Comparison of ENCODE assay signal across 8 mouse cellular contexts in genomic region chr8:70302901-70303300, GRCm38 (mm10). TPM values are rescaled to one million over a fixed set of nuclear protein-coding genes. Genes with fewer than 3 reads are reported as not detected.
A peak's percentile ranks its signal among the peaks of the same experiment; 100 is the strongest.
DNase-seq lines count a peak whose midpoint lies in the region; ATAC-seq and TF ChIP-seq lines count a peak whose summit lies in the region.

No protein-coding gene starts in this region.

- H3K9me3 ChIP-seq in heart, embryonic 10.5 days, result no peaks in the 10 kb centered on the region
- no peaks in the 10 kb centered on the region for H3K9me3 ChIP-seq in CH12.LX (replicated peaks; ENCODE audit: low read length)
- no peaks in the 10 kb centered on the region for H3K9me3 ChIP-seq in forebrain, embryonic 15.5 days
- H3K9me3 ChIP-seq in liver, embryonic 16.5 days (replicated peaks; ENCODE audit: control insufficient read depth, low read length), result no peaks in the 10 kb centered on the region

- WGBS in heart, embryonic 10.5 days, result 2% methylated on average over 16 of the region's 16 CpGs
- WGBS in forebrain, embryonic 15.5 days, result 5% methylated on average over 16 of the region's 16 CpGs
- WGBS in liver, embryonic 16.5 days (ENCODE audit: insufficient replicate concordance), result 3% methylated on average over 16 of the region's 16 CpGs

- peak overlapping the region; percentile 87 for H3K9ac ChIP-seq in CH12.LX (ENCODE audit: insufficient read depth, low read depth)
- H3K9ac ChIP-seq in forebrain, embryonic 15.5 days (replicated peaks), result peak overlapping the region; percentile 68
- peak overlapping the region; percentile 76 for H3K9ac ChIP-seq in liver, embryonic 16.5 days (ENCODE audit: low read depth, low read length)

- DNase-seq in heart, embryonic 10.5 days (ENCODE audit: low spot score), result peak; percentile 72
- no peak for DNase-seq in heart, adult 8-10 months (ENCODE audit: low spot score)
- DNase-seq in CH12.LX (ENCODE audit: extremely low read depth), result no peak
- DNase-seq in cerebellum, adult 11-12 months, result no peak
- no peak for DNase-seq in B cell, adult 2 months

- H3K4me3 ChIP-seq in heart, embryonic 10.5 days, result peak overlapping the region; percentile 89
- H3K4me3 ChIP-seq in CH12.LX (replicated peaks in 1 of 3; ENCODE audit: low read depth in 2 of 3, low read length in 2 of 3, poor library complexity in 1 of 3), result peak overlapping the region; percentile 75 to 99 (median 95)
- peak overlapping the region; percentile 81 for H3K4me3 ChIP-seq in forebrain, embryonic 15.5 days
- peak overlapping the region; percentile 89 for H3K4me3 ChIP-seq in liver, embryonic 16.5 days (ENCODE audit: low read depth, low read length)

- H3K27me3 ChIP-seq in heart, embryonic 10.5 days (ENCODE audit: insufficient read depth, poor library complexity, severe bottlenecking), result no peaks in the 10 kb centered on the region
- no peaks in the 10 kb centered on the region for H3K27me3 ChIP-seq in CH12.LX (replicated peaks)
- H3K27me3 ChIP-seq in forebrain, embryonic 15.5 days, result no peaks in the 10 kb centered on the region
- H3K27me3 ChIP-seq in liver, embryonic 16.5 days (ENCODE audit: control insufficient read depth, insufficient read depth, low read depth, low read length), result no peaks in the 10 kb centered on the region

- in situ Hi-C loops in CH12.LX (cut with MboI; ENCODE audit: low pct_ligation_motif_present, low pct_unique_long_range_greater_than_20kb, low sequenced_read_pairs), result no loop called here

- TF ChIP-seq POLR2A in CH12.LX (IDR thresholded peaks at IDR 0.05; ENCODE audit: low read depth, low read length), result no peak

- peaks cover 44% of the 10 kb centered on the region for H3K79me2 ChIP-seq in CH12.LX (replicated peaks; ENCODE audit: control insufficient read depth, extremely low read depth, insufficient read depth, poor library complexity, severe bottlenecking)

- TF ChIP-seq CTCF in CH12.LX (conservative IDR thresholded peaks at IDR 0.05 in 1 of 2, IDR thresholded peaks at IDR 0.05 in 1 of 2; ENCODE audit: low read depth in 2 of 2, low read length in 2 of 2), result no peak

- ATAC-seq in forebrain, embryonic 15.5 days (replicated peaks), result peak; percentile 51
- peak; percentile 4; the same call in 1 of the 2 replicates for ATAC-seq in liver, embryonic 16.5 days (ENCODE audit: low read depth)
- ATAC-seq in inflammation-experienced regulatory T-cells, adult 6 months, result no peak

- H3K36me3 ChIP-seq in heart, embryonic 10.5 days, result peaks cover 59% of the 10 kb centered on the region
- H3K36me3 ChIP-seq in CH12.LX (replicated peaks in 1 of 2; ENCODE audit: control insufficient read depth in 1 of 2, insufficient read depth in 1 of 2, low read length in 1 of 2), result peaks cover 43 to 68% of the 10 kb centered on the region in 2 experiments
- H3K36me3 ChIP-seq in forebrain, embryonic 15.5 days, result peaks cover 40% of the 10 kb centered on the region
- peaks cover 19% of the 10 kb centered on the region for H3K36me3 ChIP-seq in liver, embryonic 16.5 days (ENCODE audit: control insufficient read depth, insufficient read depth)

- H3K27ac ChIP-seq in heart, embryonic 10.5 days, result peak overlapping the region; percentile 93
- peak overlapping the region; percentile 25; the same call in 1 of the 2 replicates for H3K27ac ChIP-seq in CH12.LX (ENCODE audit: insufficient read depth, low read depth)
- H3K27ac ChIP-seq in forebrain, embryonic 15.5 days (replicated peaks), result peak overlapping the region; percentile 74
- H3K27ac ChIP-seq in liver, embryonic 16.5 days (ENCODE audit: low read length), result peak overlapping the region; percentile 77

- H3K4me2 ChIP-seq in CH12.LX (ENCODE audit: insufficient read depth, low read depth, poor library complexity, severe bottlenecking), result peak overlapping the region; percentile 91
- H3K4me2 ChIP-seq in forebrain, embryonic 15.5 days (replicated peaks), result peak overlapping the region; percentile 91
- peak overlapping the region; percentile 92 for H3K4me2 ChIP-seq in liver, embryonic 16.5 days (ENCODE audit: low read depth, low read length)

- peaks cover 25% of the 10 kb centered on the region for H3K4me1 ChIP-seq in heart, embryonic 10.5 days
- H3K4me1 ChIP-seq in CH12.LX (ENCODE audit: control insufficient read depth in 1 of 2, insufficient read depth in 2 of 2), result peaks cover 12 to 31% of the 10 kb centered on the region in 2 experiments
- peaks cover 28% of the 10 kb centered on the region for H3K4me1 ChIP-seq in forebrain, embryonic 15.5 days
- H3K4me1 ChIP-seq in liver, embryonic 16.5 days (ENCODE audit: control insufficient read depth, low read depth, low read length), result peaks cover 18% of the 10 kb centered on the region

- TF ChIP-seq RAD21 in CH12.LX (IDR thresholded peaks at IDR 0.05; ENCODE audit: low read depth, low read length), result no peak

- dilution Hi-C loops in CH12.LX (cut with MboI; ENCODE audit: extremely low pct_ligation_motif_present, extremely low pct_unique_long_range_greater_than_20kb, low sequenced_read_pairs), result no loop called here

- no peak for TF ChIP-seq EP300 in CH12.LX (IDR thresholded peaks at IDR 0.05; ENCODE audit: low read length)

TF ChIP-seq in CH12.LX, 34 proteins besides CTCF, POLR2A, EP300 and RAD21:
- TF ChIP-seq MAFK (IDR thresholded peaks at IDR 0.05; ENCODE audit: insufficient replicate concordance, low read length) (no peak), ZMIZ1 (IDR thresholded peaks at IDR 0.05; ENCODE audit: low read depth, low read length) (0 out of 2 replicates have a peak, but pooled peaks have one; percentile 1)

RNA-seq across cellular contexts. Expression of gene Cope, which starts 0.6 kb away (rescaled TPM):
- polyA plus RNA-seq in heart, embryonic 10.5 days (2016; fragmentation: Nextera tagmentation; extraction: Ambion mirVana), result 379 and 398 TPM in 2 replicates
- total RNA-seq in heart, adult 8-10 months (2022), result 100 to 1,000 TPM; 148 to 165 (median 161) TPM
- total RNA-seq in CH12.LX (2012; rRNA removed) (204 and 243 TPM in 2 replicates), CH12.LX (2014; rRNA removed) (134 and 139 TPM in 2 replicates)
- polyA plus RNA-seq in CH12.LX (2012; ENCODE audit: insufficient read length, low read depth), result 148 and 191 TPM in 2 replicates
- polyA plus RNA-seq in forebrain, embryonic 15.5 days (2015; fragmentation: Nextera tagmentation; extraction: Ambion mirVana), result 266 and 271 TPM in 2 replicates
- 195 and 209 TPM in 2 replicates for polyA plus RNA-seq in liver, embryonic 16.5 days (2015; fragmentation: Nextera tagmentation; extraction: Ambion mirVana)
- 100 to 1,000 TPM; 303 to 304 (median 304) TPM for polyA plus RNA-seq in inflammation-experienced regulatory T-cells, adult 6 months (2017; shearing (Covaris generic))

RNA-seq across cellular contexts. Expression of gene Ddx49, which starts 0.6 kb away (rescaled TPM):
- polyA plus RNA-seq in heart, embryonic 10.5 days (2016; fragmentation: Nextera tagmentation; extraction: Ambion mirVana), result 40.5 and 47.5 TPM in 2 replicates
- 10 to 100 TPM; 26.0 to 34.5 (median 31.9) TPM for total RNA-seq in heart, adult 8-10 months (2022)
- total RNA-seq in CH12.LX (2012; rRNA removed) (76.6 and 77.3 TPM in 2 replicates), CH12.LX (2014; rRNA removed) (58.9 and 64.9 TPM in 2 replicates)
- polyA plus RNA-seq in CH12.LX (2012; ENCODE audit: insufficient read length, low read depth), result 98.4 and 129 TPM in 2 replicates
- 52.2 and 53.8 TPM in 2 replicates for polyA plus RNA-seq in forebrain, embryonic 15.5 days (2015; fragmentation: Nextera tagmentation; extraction: Ambion mirVana)
- polyA plus RNA-seq in liver, embryonic 16.5 days (2015; fragmentation: Nextera tagmentation; extraction: Ambion mirVana), result 19.8 and 21.1 TPM in 2 replicates
- polyA plus RNA-seq in inflammation-experienced regulatory T-cells, adult 6 months (2017; shearing (Covaris generic)), result 10 to 100 TPM; 46.0 to 58.6 (median 51.4) TPM

RNA-seq across cellular contexts. Expression of gene Cers1, which starts 12.7 kb away (rescaled TPM):
- polyA plus RNA-seq in heart, embryonic 10.5 days (2016; fragmentation: Nextera tagmentation; extraction: Ambion mirVana), result 1.4 TPM in 2 replicates
- total RNA-seq in heart, adult 8-10 months (2022), result under 1 TPM; 0.14 to 0.53 (median 0.38) TPM
- total RNA-seq in CH12.LX (2012; rRNA removed) (0.13 TPM in 1 of 2 replicates, not detected in the other), CH12.LX (2014; rRNA removed) (not detected in 2 replicates)
- polyA plus RNA-seq in CH12.LX (2012; ENCODE audit: insufficient read length, low read depth), result not detected in 2 replicates
- 31.3 and 31.9 TPM in 2 replicates for polyA plus RNA-seq in forebrain, embryonic 15.5 days (2015; fragmentation: Nextera tagmentation; extraction: Ambion mirVana)
- 0.05 and 0.24 TPM in 2 replicates for polyA plus RNA-seq in liver, embryonic 16.5 days (2015; fragmentation: Nextera tagmentation; extraction: Ambion mirVana)
- polyA plus RNA-seq in inflammation-experienced regulatory T-cells, adult 6 months (2017; shearing (Covaris generic)), result not detected

RNA-seq across cellular contexts. Expression of gene Homer3, which starts 20.3 kb away (rescaled TPM):
- polyA plus RNA-seq in heart, embryonic 10.5 days (2016; fragmentation: Nextera tagmentation; extraction: Ambion mirVana), result 42.7 and 80.5 TPM in 2 replicates
- total RNA-seq in heart, adult 8-10 months (2022), result 1 to 10 TPM; 7.8 to 9.1 (median 8.0) TPM
- total RNA-seq in CH12.LX (2012; rRNA removed) (12.5 and 14.0 TPM in 2 replicates), CH12.LX (2014; rRNA removed) (7.5 and 9.0 TPM in 2 replicates)
- polyA plus RNA-seq in CH12.LX (2012; ENCODE audit: insufficient read length, low read depth), result 11.8 TPM in 2 replicates
- polyA plus RNA-seq in forebrain, embryonic 15.5 days (2015; fragmentation: Nextera tagmentation; extraction: Ambion mirVana), result 52.5 and 55.7 TPM in 2 replicates
- polyA plus RNA-seq in liver, embryonic 16.5 days (2015; fragmentation: Nextera tagmentation; extraction: Ambion mirVana), result 3.7 and 4.7 TPM in 2 replicates
- under 1 TPM in 2 of 3 experiments, not detected in 1; 0.39 to 0.81 TPM for polyA plus RNA-seq in inflammation-experienced regulatory T-cells, adult 6 months (2017; shearing (Covaris generic))

RNA-seq across cellular contexts. Expression of gene Gdf1, which starts 26.7 kb away (rescaled TPM):
- polyA plus RNA-seq in heart, embryonic 10.5 days (2016; fragmentation: Nextera tagmentation; extraction: Ambion mirVana), result 1.9 and 4.2 TPM in 2 replicates
- total RNA-seq in heart, adult 8-10 months (2022), result under 1 TPM in 3 of 4 experiments, not detected in 1; 0.23 to 0.85 (median 0.41) TPM
- total RNA-seq in CH12.LX (2012; rRNA removed) (0.08 and 0.17 TPM in 2 replicates), CH12.LX (2014; rRNA removed) (not detected in 2 replicates)
- polyA plus RNA-seq in CH12.LX (2012; ENCODE audit: insufficient read length, low read depth), result 0.26 TPM in 1 of 2 replicates, not detected in the other
- polyA plus RNA-seq in forebrain, embryonic 15.5 days (2015; fragmentation: Nextera tagmentation; extraction: Ambion mirVana), result 0.87 and 5.1 TPM in 2 replicates
- 0.18 and 0.34 TPM in 2 replicates for polyA plus RNA-seq in liver, embryonic 16.5 days (2015; fragmentation: Nextera tagmentation; extraction: Ambion mirVana)
- polyA plus RNA-seq in inflammation-experienced regulatory T-cells, adult 6 months (2017; shearing (Covaris generic)), result under 1 TPM in 2 of 3 experiments, not detected in 1; 0.41 to 0.55 TPM

Comparison
In these comparisons a context has a peak if more than half of its experiments do, and no peak if none do; other contexts are left out.
1. H3K27ac ChIP-seq: peak in every context shown above with its lines; median percentile 93 in heart, embryonic 10.5 days; 77 in liver, embryonic 16.5 days; 74 in forebrain, embryonic 15.5 days; 25 in CH12.LX.
2. RNA of gene Cers1, which starts 12.7 kb away (polyA plus RNA-seq): 31.3 to 31.9 TPM in forebrain, embryonic 15.5 days; 1.4 TPM in heart, embryonic 10.5 days, 0.05 to 0.24 TPM in liver, embryonic 16.5 days, not detected in CH12.LX and not detected in inflammation-experienced regulatory T-cells, adult 6 months; every median in the first group is over 10 times any median in the second.
3. Peak in every context shown above with its lines, with median percentiles within 50 percentile points of each other: H3K4me3 ChIP-seq, H3K4me2 ChIP-seq and H3K9ac ChIP-seq.